Comparison of ENCODE assay signal across 8 mouse cellular contexts in the genomic region with DNA sequence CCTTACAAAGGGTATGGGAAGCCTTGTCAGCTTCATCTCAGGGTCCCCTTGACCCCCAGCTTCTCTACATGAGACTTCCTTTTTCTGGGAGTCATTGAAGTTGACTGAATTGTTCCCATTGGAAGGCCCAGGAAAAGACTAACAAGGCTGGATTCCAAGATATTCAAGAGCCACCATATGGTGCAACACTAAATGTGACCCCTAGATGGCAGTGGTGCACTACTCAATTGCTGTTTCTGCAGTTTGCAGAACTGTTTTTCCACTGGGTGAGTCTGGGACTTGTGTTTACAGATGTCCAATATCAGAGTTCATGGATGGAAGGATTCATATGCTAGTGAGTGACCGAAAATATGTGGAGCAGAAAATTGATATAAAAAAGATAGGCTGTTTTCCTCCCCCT.
DNase-seq lines count a peak whose midpoint lies in the region; ATAC-seq and TF ChIP-seq lines count a peak whose summit lies in the region.
"Not testable (repeated sequence)": the region's sequence is repeated elsewhere in the genome, so short reads cannot be mapped to it uniquely, and the experiment has no call there.

No protein-coding gene starts in this region.

- H3K4me3 ChIP-seq in intestine, postnatal 0 days (ENCODE audit: low read depth, low read length); layer of hippocampus, adult 2 months; lung, postnatal 0 days (ENCODE audit: low read depth, low read length); stomach, postnatal 0 days (ENCODE audit: low read depth, low read length): not testable (repeated sequence)

- not testable (repeated sequence) for H3K9me3 ChIP-seq in intestine, postnatal 0 days (ENCODE audit: control insufficient read depth); lung, postnatal 0 days (ENCODE audit: low read length); stomach, postnatal 0 days (ENCODE audit: control insufficient read depth, low read length)

- H3K4me2 ChIP-seq in intestine, postnatal 0 days (replicated peaks; ENCODE audit: low read depth); lung, postnatal 0 days (replicated peaks; ENCODE audit: low read depth, low read length); stomach, postnatal 0 days (replicated peaks; ENCODE audit: low read depth): not testable (repeated sequence)

- peak; percentile 61 for TF ChIP-seq CTCF in intestine, postnatal 0 days (IDR thresholded peaks at IDR 0.05; ENCODE audit: low read depth)
- TF ChIP-seq CTCF in layer of hippocampus, adult 2 months (conservative IDR thresholded peaks at IDR 0.05) = peak; percentile 44
- peak; percentile 27 for TF ChIP-seq CTCF in lung, postnatal 0 days (IDR thresholded peaks at IDR 0.05)
- TF ChIP-seq CTCF in stomach, postnatal 0 days (IDR thresholded peaks at IDR 0.05; ENCODE audit: low read depth) = peak; percentile 56

- ATAC-seq in intestine, postnatal 0 days; lung, postnatal 0 days; stomach, postnatal 0 days (ENCODE audit: low FRiP score, low TSS enrichment): not testable (repeated sequence)

- H3K9ac ChIP-seq in intestine, postnatal 0 days (ENCODE audit: low read depth, low read length); lung, postnatal 0 days (replicated peaks; ENCODE audit: low read depth); stomach, postnatal 0 days (ENCODE audit: low read length): not testable (repeated sequence)

- not testable (repeated sequence) for H3K27me3 ChIP-seq in intestine, postnatal 0 days (replicated peaks; ENCODE audit: control insufficient read depth, insufficient read depth, low read length); lung, postnatal 0 days (replicated peaks; ENCODE audit: insufficient read depth, low read length); stomach, postnatal 0 days (ENCODE audit: control insufficient read depth, insufficient read depth, low read length)

- TF ChIP-seq EP300 in lung, postnatal 0 days (IDR thresholded peaks at IDR 0.05); stomach, postnatal 0 days (optimal IDR thresholded peaks at IDR 0.05): not testable (repeated sequence)

- WGBS in intestine, postnatal 0 days = 66% methylated on average over 1 of the region's 1 CpGs
- WGBS in lung, postnatal 0 days = 63% methylated on average over 1 of the region's 1 CpGs
- WGBS in stomach, postnatal 0 days = 63% methylated on average over 1 of the region's 1 CpGs

- H3K4me1 ChIP-seq in intestine, postnatal 0 days (replicated peaks; ENCODE audit: control insufficient read depth, insufficient read depth, low read length); lung, postnatal 0 days (ENCODE audit: insufficient read depth, low read depth, low read length); stomach, postnatal 0 days (replicated peaks; ENCODE audit: control insufficient read depth, insufficient read depth): not testable (repeated sequence)

- peak; percentile 2 for DNase-seq in CD4-positive, CD25-positive, alpha-beta regulatory T cell, adult 2 months (ENCODE audit: low read depth, low spot score)
- peak; percentile 3 to 25 for DNase-seq in adrenal gland, adult 18-20 months (ENCODE audit: low spot score in 2 of 2)
- peak; percentile 3 for DNase-seq in embryo, embryonic 10 days (ENCODE audit: low spot score)
- peak; percentile 6 to 33 for DNase-seq in heart, adult 18-20 months
- DNase-seq in layer of hippocampus, adult 2 months (ENCODE audit: low spot score in 2 of 2); lung, postnatal 0 days (ENCODE audit: low spot score): not testable (repeated sequence)
- DNase-seq in stomach, postnatal 0 days (ENCODE audit: low spot score) = peak; percentile 10

- H3K36me3 ChIP-seq in intestine, postnatal 0 days (ENCODE audit: control insufficient read depth, insufficient read depth); lung, postnatal 0 days (ENCODE audit: insufficient read depth, low read length); stomach, postnatal 0 days (ENCODE audit: control insufficient read depth, insufficient read depth, low read length): not testable (repeated sequence)

- not testable (repeated sequence) for H3K27ac ChIP-seq in intestine, postnatal 0 days (ENCODE audit: low read depth, low read length); layer of hippocampus, adult 2 months; lung, postnatal 0 days (ENCODE audit: low read length); stomach, postnatal 0 days (replicated peaks)
